Mouse (Mus musculus) ES-E14 (cell line): ENCODE results near the gene Lsm8.

Experiments
- HCFC1 ChIP-seq: IDR thresholded peaks from 2 replicates; pipeline ENCODE4 v1.6.1; 2012; ENCODE audit warnings: low read length, inconsistent platforms, borderline replicate concordance; ENCODE audit not compliant: insufficient read depth
- ZC3H11A ChIP-seq: IDR thresholded peaks from 2 replicates; pipeline ENCODE4 v1.6.1; 2012; ENCODE audit warnings: low read depth, mild to moderate bottlenecking, inconsistent platforms, low read length, borderline replicate concordance
- ZNF384 ChIP-seq: IDR thresholded peaks from 2 replicates; pipeline ENCODE4 v1.6.1; 2012; ENCODE audit warnings: low read depth, low read length, inconsistent platforms

DNA sequence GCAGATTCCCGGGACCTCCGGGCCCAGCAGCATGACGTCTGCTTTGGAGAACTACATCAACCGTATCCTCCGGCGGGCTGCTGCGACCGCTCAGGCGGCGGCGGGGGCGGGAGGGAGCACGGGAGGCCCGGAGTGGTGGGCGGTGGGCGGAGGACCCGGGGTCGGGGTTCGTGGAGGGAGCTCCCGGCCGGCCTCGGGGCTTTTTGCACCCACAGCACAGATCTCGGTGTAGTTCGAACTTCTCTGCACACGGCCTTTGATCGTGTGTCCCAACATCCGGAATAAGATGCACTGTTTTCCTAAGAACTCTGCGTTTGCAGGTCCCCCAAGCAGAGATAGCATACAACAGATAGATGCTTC lies 303 bp downstream of the Lsm8 start:
- TF ChIP-seq ZNF384 (no peak), HCFC1 (0 out of 2 replicates have a peak, but pooled peaks have one; percentile 21), ZC3H11A (no peak)
